Mouse (Mus musculus): ENCODE measurements around the gene Pde8b. TPM values are rescaled to one million over a fixed set of nuclear protein-coding genes. Genes with fewer than 3 reads are reported as not detected.
A peak's percentile ranks its signal among the peaks of the same experiment; 100 is the strongest.

Gene Pde8b
- total RNA-seq, 4 experiments from 2014 or later = 126 to 173 (median 151) TPM

DNA sequence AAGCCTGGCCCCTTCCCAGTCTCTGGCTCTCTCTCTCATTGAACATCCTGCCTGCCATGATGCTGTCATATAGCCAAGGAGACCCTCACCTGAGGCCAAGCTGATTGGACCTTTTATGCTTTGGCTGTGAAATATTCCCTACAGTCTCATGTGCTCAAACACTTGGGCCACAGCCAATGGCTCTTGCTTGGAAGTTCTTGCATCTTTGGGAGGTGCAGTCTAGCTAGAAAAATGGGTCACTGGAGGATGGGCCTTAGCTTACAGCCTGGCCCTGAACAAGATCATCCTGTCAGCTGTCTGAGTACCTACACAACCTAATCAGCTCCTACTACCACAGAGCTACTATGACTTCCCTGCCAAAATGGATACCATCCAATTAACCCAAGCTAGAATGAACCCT lies 105.4 kb downstream of the Pde8b start:
- no peak for DNase-seq (ENCODE audit: low spot score in 2 of 2)

DNA sequence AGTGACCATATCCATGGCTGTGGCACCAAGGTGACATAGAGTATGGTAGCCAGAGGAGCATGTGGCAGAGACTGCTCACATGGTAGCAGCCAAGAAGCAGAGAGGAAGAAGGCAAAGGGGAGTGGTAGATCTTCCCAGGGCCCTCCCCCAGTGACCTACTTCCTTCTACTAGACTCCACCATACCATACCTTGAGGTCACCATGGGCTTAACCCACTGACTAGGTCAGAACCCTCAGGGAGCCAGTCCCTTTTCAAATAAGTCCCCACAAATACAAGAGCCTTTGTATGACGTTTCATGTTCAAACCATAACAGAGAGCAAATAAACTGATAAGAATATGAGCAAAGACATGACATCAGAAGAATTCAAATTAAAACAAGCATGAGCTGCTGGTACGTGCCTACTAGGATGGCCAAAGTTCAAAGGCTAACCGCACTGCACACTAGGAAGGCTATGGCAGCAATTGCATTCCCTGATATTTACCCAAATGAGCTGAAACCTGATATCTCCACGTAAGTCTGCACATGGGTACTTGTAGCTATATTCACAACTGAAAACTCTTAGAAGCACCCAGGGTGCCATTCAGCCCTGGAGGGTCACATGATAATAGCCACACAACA lies 109.6 kb downstream of the Pde8b start:
- no peak for DNase-seq (ENCODE audit: low spot score in 2 of 2)

GRCm38 (mm10) chr13:95135326-95136150 lies 114.6 kb downstream of the Pde8b start:
- no peak for DNase-seq (ENCODE audit: low spot score in 2 of 2)

DNA sequence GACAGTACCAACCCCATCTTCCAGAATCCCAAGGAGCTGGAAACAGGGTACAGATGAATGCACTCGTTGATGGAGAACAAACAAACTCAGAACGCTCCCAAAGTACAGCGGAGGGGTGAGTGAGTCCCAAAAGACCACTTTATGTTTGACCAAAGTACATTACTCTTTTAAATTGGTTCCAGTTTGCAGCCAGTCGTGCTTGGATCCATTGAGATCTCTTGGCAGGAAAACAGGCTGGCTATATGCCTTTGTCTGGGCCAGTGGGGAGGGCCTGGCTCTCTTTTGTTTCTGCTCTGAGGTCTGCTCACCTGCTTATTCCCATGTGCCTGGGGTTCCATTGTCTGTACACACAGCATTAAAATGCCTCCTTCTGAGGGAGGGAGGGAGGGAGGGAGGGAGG lies 118.3 kb downstream of the Pde8b start:
- DNase-seq (ENCODE audit: low spot score in 2 of 2) = no peak

DNA sequence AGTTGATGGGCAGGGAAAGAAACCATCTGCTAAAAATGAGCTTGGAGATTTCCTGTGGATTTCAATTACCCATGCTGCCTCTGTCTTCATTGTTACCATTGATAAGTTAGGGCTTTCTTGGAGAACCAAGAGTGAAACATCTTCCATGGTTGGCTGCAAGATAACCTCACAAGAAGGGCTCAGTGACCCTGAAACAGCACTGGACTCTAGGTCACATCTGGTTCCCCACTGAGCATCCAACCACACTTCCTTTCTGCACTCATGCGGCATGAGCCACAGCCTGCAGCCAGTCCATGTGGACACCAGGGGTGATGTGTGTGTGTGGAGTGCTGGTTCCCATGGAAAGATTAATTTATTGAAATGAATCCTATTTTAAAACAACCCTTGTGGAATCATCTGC lies 119.1 kb downstream of the Pde8b start:
- DNase-seq (ENCODE audit: low spot score in 2 of 2) = no peak

- DNase-seq (ENCODE audit: low spot score in 2 of 2) = no peak
Observed at GRCm38 (mm10) chr13:95127288-95127687, 122.8 kb downstream of the Pde8b start.

- no peak for DNase-seq (ENCODE audit: low spot score in 2 of 2)
Observed at GRCm38 (mm10) chr13:95126801-95127200, 123.3 kb downstream of the Pde8b start.

GRCm38 (mm10) chr13:95125546-95126215 lies 124.5 kb downstream of the Pde8b start:
- no peak for DNase-seq (ENCODE audit: low spot score in 2 of 2)

- DNase-seq (ENCODE audit: low spot score in 2 of 2) = no peak
Observed at GRCm38 (mm10) chr13:95120570-95120969, 129.6 kb downstream of the Pde8b start.

GRCm38 (mm10) chr13:95113763-95114162 lies 136.4 kb downstream of the Pde8b start:
- no peak for DNase-seq (ENCODE audit: low spot score in 2 of 2)

DNA sequence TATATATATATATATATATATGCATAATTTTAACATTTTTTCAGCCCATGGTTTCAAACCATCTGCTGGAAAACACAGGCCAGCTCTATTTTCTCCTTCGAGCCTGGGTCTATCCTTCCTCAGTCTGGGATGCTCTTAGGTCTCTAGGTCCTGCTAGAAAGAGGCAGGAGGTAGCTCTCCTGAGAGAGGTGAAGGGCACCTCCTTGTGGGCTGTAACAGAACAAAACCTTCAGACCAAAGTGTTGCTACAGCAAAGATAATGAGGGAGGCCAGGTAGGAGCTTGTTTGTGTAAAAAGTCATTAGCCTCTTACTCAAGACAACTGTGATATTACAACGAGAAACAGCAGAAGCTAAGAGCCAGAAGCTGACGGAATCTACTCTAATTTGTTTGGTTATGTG lies 140.6 kb downstream of the Pde8b start:
- DNase-seq (ENCODE audit: low spot score in 2 of 2) = no peak

DNA sequence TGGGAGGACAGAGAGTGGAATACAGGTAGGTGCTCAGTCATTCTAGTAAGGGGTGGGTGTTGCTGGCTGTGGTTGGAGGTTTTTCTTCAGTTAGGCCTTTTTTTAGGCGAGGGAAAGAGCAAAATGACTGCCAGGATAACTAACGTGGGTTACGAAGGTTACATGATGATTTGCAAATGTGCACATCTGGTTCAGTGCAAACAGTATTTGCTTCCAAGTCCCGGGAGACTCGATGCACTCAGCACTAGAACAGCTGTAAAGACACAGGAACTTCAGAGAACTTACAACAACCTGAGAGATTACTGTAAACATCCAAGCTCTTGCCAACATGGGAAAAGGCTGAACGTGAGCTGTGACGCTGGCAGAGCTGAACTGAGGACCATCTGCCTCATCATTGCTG lies 142.1 kb downstream of the Pde8b start:
- DNase-seq (ENCODE audit: low spot score in 2 of 2) = no peak

DNA sequence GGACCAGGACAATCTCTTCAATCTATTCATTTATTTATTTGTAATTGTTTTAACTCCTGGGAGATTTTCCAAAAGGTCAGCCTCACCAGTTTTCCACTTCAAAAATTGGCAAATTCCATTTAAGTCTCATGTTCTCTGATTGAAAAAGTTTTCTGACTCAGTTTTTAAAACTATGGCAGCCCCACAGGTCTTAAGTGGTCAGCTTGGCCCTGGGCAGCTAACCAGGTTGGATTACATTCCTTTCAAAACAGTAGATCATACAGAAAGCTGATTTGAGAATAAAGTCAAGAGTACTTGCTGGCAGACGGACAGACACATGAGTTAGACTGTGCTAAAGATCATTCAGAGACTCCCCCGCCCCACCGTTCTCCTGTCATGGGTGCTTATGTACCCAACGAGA lies 145.3 kb downstream of the Pde8b start:
- DNase-seq (ENCODE audit: low spot score in 2 of 2) = no peak

DNA sequence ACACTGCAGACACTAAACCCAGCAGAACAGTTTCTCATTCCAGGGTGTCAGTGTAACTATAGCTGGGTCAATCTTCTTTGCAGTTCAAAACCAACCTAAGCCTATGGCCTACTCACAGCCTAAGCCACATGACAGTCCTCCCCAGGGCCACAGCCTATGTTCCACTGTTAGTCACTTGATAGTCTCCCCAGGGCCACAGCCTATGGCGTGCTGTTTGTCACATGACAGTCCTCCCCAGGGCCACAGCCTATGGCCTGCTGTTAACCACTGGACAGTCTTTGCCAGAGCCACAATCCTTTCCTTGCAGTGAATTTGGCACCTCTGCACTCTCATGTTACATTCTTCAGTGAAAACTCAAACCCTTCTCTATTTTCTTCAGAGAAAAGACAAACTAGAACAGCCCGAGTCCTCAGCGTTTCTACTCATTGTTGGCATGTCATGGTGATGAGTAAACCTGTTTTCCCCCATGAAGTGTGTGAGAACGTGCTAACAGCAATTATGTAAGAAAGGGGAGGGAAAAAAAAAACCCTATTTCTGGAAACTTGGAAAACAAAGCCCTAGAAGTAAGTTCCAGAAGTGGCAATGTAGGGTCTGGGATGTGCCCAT lies 147.0 kb downstream of the Pde8b start:
- DNase-seq (ENCODE audit: low spot score in 2 of 2) = no peak

DNA sequence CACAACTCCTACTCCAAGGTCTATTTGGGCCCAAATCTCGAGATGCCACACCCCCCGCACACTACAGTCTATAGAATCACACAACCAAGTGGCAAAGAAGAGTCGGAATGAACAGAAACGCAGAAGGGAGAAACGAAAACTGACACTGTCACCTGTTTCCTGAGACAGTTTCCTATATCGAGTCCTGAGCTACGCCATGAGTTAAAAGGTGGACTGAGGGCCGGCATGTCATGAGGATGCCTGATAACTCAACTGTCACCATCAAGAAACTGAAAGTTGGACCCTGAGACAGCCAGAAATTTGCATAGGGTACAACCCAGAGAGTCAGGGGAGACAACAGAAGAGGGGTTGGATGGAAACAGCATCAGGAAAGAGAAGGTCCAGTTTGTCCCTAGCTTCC lies 148.8 kb downstream of the Pde8b start:
- DNase-seq (ENCODE audit: low spot score in 2 of 2) = no peak

GRCm38 (mm10) chr13:95098931-95099720 lies 151.0 kb downstream of the Pde8b start:
- DNase-seq (ENCODE audit: low spot score in 2 of 2) = no peak

DNA sequence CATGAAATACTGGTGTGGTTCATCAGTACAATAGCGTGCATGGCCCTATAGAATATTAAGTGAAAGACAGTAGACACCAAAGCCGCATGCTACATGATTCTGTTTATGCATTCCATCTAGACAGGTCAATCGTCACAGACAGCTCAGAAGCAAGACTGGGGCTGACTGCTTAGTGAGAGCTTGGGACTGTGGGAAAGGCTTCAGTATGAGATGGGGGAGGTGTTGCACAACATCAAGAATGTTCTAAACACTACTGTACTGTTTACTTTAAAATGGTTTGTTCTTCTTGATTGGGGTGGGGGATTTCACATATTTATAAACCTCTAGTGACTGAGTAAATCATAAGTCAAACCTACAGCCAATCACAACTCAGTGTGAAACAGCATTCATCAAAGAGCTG lies 153.5 kb downstream of the Pde8b start:
- no peak for DNase-seq (ENCODE audit: low spot score in 2 of 2)

GRCm38 (mm10) chr13:95095860-95096259 lies 154.3 kb downstream of the Pde8b start:
- peak in 1 of 2 experiments; percentile 71 for DNase-seq (ENCODE audit: low spot score in 2 of 2)

GRCm38 (mm10) chr13:95091546-95092445 lies 158.3 kb downstream of the Pde8b start:
- no peak for DNase-seq (ENCODE audit: low spot score in 2 of 2)

DNA sequence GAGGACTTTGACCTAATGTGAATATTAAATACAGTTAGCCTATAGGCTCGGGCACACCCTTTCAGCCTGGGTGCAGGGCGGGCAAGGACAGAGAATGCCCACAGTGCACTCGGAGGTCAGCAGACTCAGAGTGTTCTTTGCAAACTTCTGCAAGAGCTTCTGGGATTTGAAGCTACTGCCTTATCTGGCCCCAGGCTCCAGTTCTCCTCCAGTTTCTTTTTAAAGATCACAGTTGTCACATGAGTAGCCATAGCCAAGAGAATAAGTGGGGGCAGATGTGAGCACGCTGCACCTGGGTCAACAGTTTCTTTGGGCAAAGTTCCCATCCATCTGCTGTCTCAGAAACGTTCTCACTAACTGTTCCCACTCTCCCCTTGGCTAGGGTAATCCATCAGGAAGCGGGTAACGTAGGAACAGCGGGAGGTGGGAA lies 162.8 kb downstream of the Pde8b start:
- peak in 1 of 2 experiments; percentile 68 for DNase-seq (ENCODE audit: low spot score in 2 of 2)
